Mouse (Mus musculus) neural tube, postnatal 0 days (tissue): ENCODE data around the gene Dnase2a. TPM values are rescaled to one million over a fixed set of nuclear protein-coding genes. Genes with fewer than 3 reads are reported as not detected.

Experiments used
- microRNA-seq: library from miRNA; unstranded; fragments of <30 nt; microRNA quantifications from one replicate; pipeline ENCODE4, GENCODE M21; 2016
- polyA plus RNA-seq: library from polyadenylated mRNA; unstranded; fragments of >200 nt; fragmentation: Nextera tagmentation; extraction: Ambion mirVana; gene quantifications from 2 replicates; pipeline ENCODE4 v1.2.1, GENCODE M21; 2015

Dnase2a gene
- polyA plus RNA-seq: 8.1 and 8.6 TPM in 2 replicates

DNA sequence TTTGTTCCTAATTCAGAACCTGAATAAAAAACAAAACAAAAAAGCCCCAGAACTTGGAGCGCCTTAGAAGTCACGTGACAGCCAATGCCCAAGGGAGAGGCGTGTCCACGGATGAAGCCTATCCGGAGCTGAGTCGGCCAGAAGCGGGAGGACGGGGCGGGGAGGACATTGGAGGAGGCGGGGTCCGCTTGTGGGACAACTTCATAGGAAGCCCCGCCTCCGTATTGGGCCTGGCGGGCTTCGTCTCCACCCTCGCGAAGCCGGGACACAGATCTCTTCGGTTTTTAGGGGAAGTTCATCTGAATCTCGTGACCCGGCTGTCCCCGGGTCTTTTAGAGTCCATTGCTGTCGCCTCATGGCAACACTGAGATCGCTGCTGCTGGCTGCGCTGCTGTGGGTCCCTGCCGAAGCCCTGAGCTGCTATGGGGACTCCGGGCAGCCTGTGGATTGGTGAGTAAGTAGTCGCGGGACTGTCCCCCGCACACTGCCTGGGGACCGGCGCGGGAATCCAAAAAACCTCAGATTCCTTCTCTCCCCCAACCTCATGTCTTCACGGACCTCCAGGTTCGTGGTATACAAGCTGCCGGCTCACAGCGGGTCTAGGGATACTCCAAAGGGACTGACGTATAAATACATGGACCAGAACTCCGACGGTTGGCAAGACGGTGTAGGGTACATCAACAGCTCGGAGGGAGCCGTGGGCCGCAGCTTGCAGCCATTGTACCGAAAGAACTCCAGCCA, at the start of gene Dnase2a:
TSS of gene Dnase2a (plus strand) at position 140 of the 741 bp plus-strand sequence.

DNA sequence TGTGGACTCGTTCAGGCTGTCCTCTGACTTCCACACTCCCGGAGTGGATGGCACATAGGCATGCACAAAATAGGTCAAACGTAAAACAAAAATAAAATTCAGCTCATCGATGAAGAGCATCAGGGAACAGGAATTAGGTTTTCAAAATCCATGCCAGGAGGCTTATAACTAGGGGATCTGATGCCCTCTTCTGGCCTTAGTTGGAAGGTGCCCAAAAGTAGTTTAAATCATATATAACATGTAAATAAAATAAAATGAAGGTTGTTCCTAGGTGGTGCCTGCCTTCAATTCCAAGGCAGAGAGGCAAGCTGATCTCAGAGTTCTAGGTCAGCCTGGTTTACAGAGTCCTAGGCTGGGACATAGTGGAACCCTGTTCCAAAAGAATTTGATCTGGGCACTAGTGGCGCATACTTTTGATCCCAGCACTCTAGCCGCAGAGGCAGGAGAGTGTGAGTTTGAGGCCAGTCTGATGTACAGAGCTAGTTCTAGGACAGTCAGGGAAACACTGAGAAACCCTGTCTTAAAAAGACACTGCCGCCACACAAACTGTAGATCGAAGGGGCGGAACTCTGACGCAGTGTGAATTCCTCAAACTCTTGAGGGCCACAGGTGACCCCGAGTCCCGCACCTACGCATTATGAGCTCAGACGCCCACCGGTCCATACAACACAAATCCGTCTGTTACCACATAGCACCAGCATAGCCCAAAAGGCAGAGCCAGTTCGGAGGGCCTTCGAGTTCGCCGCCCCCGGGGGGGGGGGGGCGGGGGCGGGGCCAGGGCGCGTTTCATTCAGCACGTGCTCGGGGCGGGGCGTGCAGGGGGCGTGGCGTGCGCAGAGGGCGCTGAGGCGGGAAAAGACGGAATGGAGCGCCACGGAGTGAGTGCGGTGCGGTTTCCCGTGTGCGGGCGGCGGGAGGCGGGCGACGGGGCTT, 36.7 kb upstream of the Dnase2a start, which contains the start of gene Syce2:
TSS of gene Syce2 (plus strand) at position 736 of the 933 bp plus-strand sequence.

DNA sequence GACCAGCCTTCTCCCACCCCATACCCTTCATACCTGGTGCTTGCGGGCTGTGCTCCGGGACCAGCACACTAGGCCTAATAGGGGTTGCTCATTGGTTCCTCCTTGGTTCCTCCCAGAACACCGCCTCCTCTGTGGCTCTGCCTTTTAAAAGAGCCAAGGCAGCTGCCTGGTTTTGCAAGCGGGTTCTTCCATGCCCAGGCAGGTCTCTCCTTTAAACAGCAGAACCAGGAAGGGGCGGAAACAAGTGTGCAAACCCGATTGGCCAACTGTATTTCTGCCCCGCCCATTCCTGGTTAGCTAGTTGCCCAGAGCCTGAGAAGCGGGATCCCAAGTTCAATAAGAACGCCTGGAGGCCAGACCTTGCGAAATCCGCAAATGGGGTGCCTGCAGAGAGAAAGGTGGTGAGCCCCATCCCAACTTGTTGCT, 14.6 kb upstream of the Dnase2a start, which contains the start of gene Gcdh:
TSS of gene Gcdh (minus strand) at position 213 of the 426 bp plus-strand sequence.

DNA sequence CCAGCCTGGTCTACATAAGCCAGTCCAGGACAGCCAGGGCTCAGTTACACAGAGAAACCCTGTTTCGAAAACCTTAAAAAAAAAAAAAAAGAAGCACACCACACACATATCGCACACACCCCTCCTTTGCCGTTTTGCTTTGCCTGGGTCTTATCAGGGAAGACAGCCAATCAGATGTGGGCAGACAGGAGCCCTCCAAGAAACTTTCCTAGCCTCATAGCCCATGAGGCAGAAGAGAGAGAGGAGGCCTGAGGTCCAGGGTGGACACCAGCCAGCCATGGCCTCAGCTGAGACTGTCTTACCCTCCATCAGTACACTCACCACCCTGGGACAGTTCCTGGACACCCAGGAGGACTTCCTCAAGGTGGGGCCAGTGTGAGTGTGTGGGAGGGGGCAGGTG, 6.6 kb upstream of the Dnase2a start, which contains the start of gene Klf1:
TSS of gene Klf1 (plus strand) at position 177 of the 400 bp plus-strand sequence.

DNA sequence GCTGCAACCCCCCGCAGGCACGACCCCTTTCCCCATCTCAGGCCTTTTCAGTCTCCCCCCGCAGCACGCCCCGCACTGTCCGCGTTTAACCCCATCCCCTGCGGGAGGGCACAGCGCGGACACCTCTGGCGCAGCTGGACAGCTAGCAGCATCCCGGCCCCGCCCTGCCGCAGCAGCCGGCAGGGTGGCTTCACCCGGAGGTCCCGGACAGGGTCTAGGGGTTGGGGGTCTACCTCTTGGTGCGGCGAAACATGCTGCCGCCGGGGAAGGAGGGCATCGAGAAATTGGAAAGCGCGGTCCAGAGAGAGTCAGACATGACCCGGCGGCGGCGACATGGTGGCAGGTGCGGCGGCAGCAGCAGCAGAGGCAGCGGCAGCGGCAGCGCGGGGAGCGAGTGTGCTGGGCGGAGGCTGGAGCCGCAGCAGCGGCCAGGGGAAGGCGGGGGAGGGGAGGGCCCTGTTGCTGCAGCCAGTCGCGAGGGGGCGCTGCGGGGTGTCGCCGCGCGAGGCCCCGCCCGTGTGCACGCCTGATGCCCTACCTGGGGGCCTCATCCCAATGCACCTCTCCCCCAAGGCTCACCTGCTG, 28.7 kb downstream of the Dnase2a start, which contains the start of gene Mast1:
TSS of gene Mast1 (minus strand) at position 398 of the 585 bp plus-strand sequence.

DNA sequence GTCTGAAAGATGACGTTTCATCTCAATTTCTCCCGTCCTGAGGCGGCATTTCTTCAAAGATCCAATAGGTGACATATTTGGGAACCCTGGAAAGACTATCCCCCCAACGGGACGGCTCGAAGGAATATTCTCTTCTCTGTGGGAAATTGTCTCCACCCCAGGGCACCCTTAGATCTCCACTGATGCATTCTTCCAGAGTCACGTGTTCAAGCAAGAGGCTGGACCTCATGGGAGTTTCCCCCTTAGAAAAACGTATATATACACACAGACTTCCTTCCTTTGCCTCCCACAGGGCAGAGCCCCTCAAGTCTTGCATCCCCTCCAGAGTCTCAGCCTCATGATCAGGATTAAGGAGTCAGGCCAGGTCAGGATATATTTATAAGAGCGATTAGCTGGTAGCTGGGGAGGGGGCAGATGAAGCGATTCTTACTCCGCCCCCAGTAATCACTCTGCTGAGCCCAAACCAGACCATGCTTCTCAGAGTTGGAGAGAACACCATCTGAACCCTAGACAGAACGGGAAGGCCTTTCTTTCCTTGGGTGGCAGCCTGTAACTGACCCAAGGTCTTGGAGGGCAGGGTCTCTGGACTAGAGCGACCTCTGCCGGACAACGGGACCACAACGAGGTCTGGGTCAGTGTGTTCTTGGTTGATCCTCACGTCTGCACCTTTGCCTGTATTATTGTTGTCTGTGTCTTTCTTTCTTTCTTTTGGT, 38.3 kb downstream of the Dnase2a start, which contains the start of gene Rtbdn:
TSS of gene Rtbdn (plus strand) at position 464 of the 713 bp plus-strand sequence.

DNA sequence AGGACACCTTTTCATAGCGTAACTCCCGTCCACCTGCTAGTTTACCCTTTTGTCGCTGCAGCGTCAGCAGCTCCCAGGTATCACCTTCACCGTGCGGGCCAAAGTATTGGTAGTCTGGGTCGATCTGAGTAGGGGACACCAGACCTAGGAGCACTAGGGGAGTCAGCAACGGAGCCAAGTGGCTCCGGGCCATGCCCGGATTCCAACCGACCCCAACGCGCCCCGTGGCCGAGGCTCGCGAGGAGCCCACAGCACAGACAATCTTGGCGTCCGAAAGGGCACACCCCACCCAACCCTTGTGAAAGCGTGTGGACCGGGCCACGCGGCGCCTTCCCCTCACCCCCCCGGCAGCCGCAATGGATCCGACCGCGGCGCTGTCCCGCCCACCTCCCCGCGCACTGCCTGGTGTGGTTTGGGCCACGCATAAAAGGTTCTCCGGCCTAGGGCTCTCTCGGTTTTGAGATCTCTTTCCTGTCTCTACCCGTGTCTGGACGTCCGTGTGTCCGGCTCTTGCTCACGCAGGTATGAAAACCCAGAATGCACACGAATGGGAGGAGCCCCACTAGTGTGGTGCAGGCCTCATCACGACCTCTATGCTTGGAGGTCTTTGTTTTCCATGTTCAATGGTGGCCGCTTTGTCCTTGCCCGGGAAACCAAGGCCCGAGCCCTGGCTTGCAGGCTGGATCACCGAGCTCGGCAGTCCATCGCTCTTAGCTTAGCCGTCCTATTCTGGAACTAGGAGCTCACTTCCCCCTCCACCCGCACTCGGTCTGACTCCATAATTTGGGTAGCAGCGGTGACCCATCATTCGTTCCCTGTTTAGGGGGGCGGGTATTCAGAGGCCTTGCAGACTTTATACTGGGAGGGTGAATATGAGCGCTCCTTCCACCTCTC, 61.1 kb downstream of the Dnase2a start, which contains the start of the genes Gm49661, Prdx2 and Rnaseh2a:
TSS of gene Gm49661 (minus strand) at position 193 of the 894 bp plus-strand sequence.
TSS of gene Prdx2 (plus strand) at position 347 of the 894 bp plus-strand sequence.
TSS of gene Rnaseh2a (minus strand) at position 527 of the 894 bp plus-strand sequence.

Small RNAs within 50 kb of the gene (microRNA-seq; reads per million reads assigned to microRNA genes)
- not detected for gene Gm24197
- gene Mir7069: 2.0 reads per million

Other genes starting within 250 kb of the Dnase2a start
- 20.6 and 21.8 TPM in 2 replicates for gene Ier2, start 245.7 kb upstream of the Dnase2a start, polyA plus RNA-seq
- gene Trmt1, start 222.3 kb upstream of the Dnase2a start, polyA plus RNA-seq: 66.6 and 67.6 TPM in 2 replicates
- gene Nacc1, start 220.7 kb upstream of the Dnase2a start, polyA plus RNA-seq: 11.8 and 14.3 TPM in 2 replicates
- 3.7 and 4.8 TPM in 2 replicates for gene Lyl1, start 207.1 kb upstream of the Dnase2a start, polyA plus RNA-seq
- 0.57 and 1.4 TPM in 2 replicates for gene G430095P16Rik, start 185.6 kb upstream of the Dnase2a start, polyA plus RNA-seq
- 72.8 and 75.0 TPM in 2 replicates for gene Nfix, start 108.2 kb upstream of the Dnase2a start, polyA plus RNA-seq
- gene Dand5, start 85.7 kb upstream of the Dnase2a start, polyA plus RNA-seq: 15.3 TPM in 2 replicates
- gene Gadd45gip1, start 77.0 kb upstream of the Dnase2a start, polyA plus RNA-seq: 47.5 and 50.9 TPM in 2 replicates
- 96.2 and 103 TPM in 2 replicates for gene Rad23a, start 67.9 kb upstream of the Dnase2a start, polyA plus RNA-seq
- 450 and 531 TPM in 2 replicates for gene Calr, start 61.6 kb upstream of the Dnase2a start, polyA plus RNA-seq
- 81.3 and 92.5 TPM in 2 replicates for gene Farsa, start 51.6 kb upstream of the Dnase2a start, polyA plus RNA-seq
- gene Syce2, start 36.4 kb upstream of the Dnase2a start, polyA plus RNA-seq: 57.4 and 59.5 TPM in 2 replicates
- gene Gcdh, start 14.6 kb upstream of the Dnase2a start, polyA plus RNA-seq: 39.3 and 46.9 TPM in 2 replicates
- 0.32 and 0.45 TPM in 2 replicates for gene Klf1, start 6.6 kb upstream of the Dnase2a start, polyA plus RNA-seq
- 66.1 and 78.5 TPM in 2 replicates for gene Mast1, start 28.8 kb downstream of the Dnase2a start, polyA plus RNA-seq
- 3.0 and 4.9 TPM in 2 replicates for gene Rtbdn, start 38.4 kb downstream of the Dnase2a start, polyA plus RNA-seq
- not detected in 2 replicates for gene Gm49661, start 60.9 kb downstream of the Dnase2a start, polyA plus RNA-seq
- gene Prdx2, start 61.0 kb downstream of the Dnase2a start, polyA plus RNA-seq: 803 and 820 TPM in 2 replicates
- 52.7 and 61.5 TPM in 2 replicates for gene Rnaseh2a, start 61.2 kb downstream of the Dnase2a start, polyA plus RNA-seq
- gene Junb, start 70.2 kb downstream of the Dnase2a start, polyA plus RNA-seq: 8.8 and 9.0 TPM in 2 replicates
- gene Hook2, start 82.0 kb downstream of the Dnase2a start, polyA plus RNA-seq: 24.5 and 30.2 TPM in 2 replicates
- 0.19 TPM in 1 of 2 replicates, not detected in the other for gene Best2, start 106.0 kb downstream of the Dnase2a start, polyA plus RNA-seq
- 139 and 141 TPM in 2 replicates for gene Asna1, start 116.7 kb downstream of the Dnase2a start, polyA plus RNA-seq
- gene Trir, start 118.3 kb downstream of the Dnase2a start, polyA plus RNA-seq: 157 and 167 TPM in 2 replicates
- gene Tnpo2, start 128.4 kb downstream of the Dnase2a start, polyA plus RNA-seq: 45.5 and 47.6 TPM in 2 replicates
- 66.7 and 79.1 TPM in 2 replicates for gene Fbxw9, start 151.5 kb downstream of the Dnase2a start, polyA plus RNA-seq
- gene Gm5741, start 159.4 kb downstream of the Dnase2a start, polyA plus RNA-seq: not detected in 2 replicates
- gene Dhps, start 163.2 kb downstream of the Dnase2a start, polyA plus RNA-seq: 131 and 132 TPM in 2 replicates
- 127 and 135 TPM in 2 replicates for gene Wdr83os, start 172.2 kb downstream of the Dnase2a start, polyA plus RNA-seq
- 34.8 and 42.5 TPM in 2 replicates for gene Wdr83, start 172.7 kb downstream of the Dnase2a start, polyA plus RNA-seq
- 20.5 and 24.7 TPM in 2 replicates for gene Man2b1, start 174.7 kb downstream of the Dnase2a start, polyA plus RNA-seq
- gene Zfp791, start 214.5 kb downstream of the Dnase2a start, polyA plus RNA-seq: 3.0 and 3.6 TPM in 2 replicates
- not detected in 2 replicates for gene Cks1brt, start 243.4 kb downstream of the Dnase2a start, polyA plus RNA-seq